Mouse (Mus musculus) olfactory bulb, adult 2 months (tissue): Measurements from ENCODE around the gene Fam53b. TPM values are rescaled to one million over a fixed set of nuclear protein-coding genes. Genes with fewer than 3 reads are reported as not detected.
"Not testable (repeated sequence)": the region's sequence is repeated elsewhere in the genome, so short reads cannot be mapped to it uniquely, and the experiment has no call there.

Source experiments
- H3K27ac ChIP-seq: fragments of 200-500 bp; 2 replicates; pipeline ENCODE4 v1.5.1; 2012; ENCODE audit warnings: low read depth, low read length; ENCODE audit not compliant: insufficient read depth
- H3K4me1 ChIP-seq: fragments of 200-500 bp; 2 replicates; pipeline ENCODE4 v1.6.1; 2012; ENCODE audit warnings: low read length; ENCODE audit not compliant: control insufficient read depth, insufficient read depth
- H3K4me3 ChIP-seq: fragments of 200-500 bp; 2 replicates; pipeline ENCODE4 v1.5.1; 2012; ENCODE audit warnings: mild to moderate bottlenecking, low read depth, low read length, moderate library complexity; ENCODE audit not compliant: insufficient read depth
- CTCF ChIP-seq: fragments of 200-500 bp; IDR thresholded peaks from 2 replicates; pipeline ENCODE4 v1.5.1; 2012; ENCODE audit warnings: low read depth, mild to moderate bottlenecking, low read length, moderate library complexity; ENCODE audit not compliant: insufficient read depth
- POLR2A ChIP-seq: fragments of 200-500 bp; IDR thresholded peaks from 2 replicates; pipeline ENCODE4 v1.6.1; 2012; ENCODE audit warnings: mild to moderate bottlenecking, low read depth, low read length, moderate library complexity; ENCODE audit not compliant: insufficient read depth
- WGBS: fragments of 180-500 bp; shearing (Covaris S2); methylation state at CpG from one replicate; pipeline ENCODE4 v1.1.7; 2018; 5-methylcytosine and 5-hydroxymethylcytosine counted together
- polyA plus RNA-seq: library from polyadenylated mRNA; stranded (reverse); fragments of >200 nt; gene quantifications from 2 replicates; pipeline ENCODE4 v1.2.4, GENCODE M21; 2012; ENCODE audit warnings: low replicate concordance; ENCODE audit not compliant: missing spikeins, insufficient read depth, insufficient read length

Fam53b gene
- polyA plus RNA-seq, 1 experiment = not detected

GRCm38 (mm10) chr7:132666516-132666915 lies 147.2 kb downstream of the Fam53b start:
- no peak for TF ChIP-seq POLR2A
- no peak for TF ChIP-seq CTCF
- H3K4me3 ChIP-seq = no peak overlapping the region
- 97% methylated on average over 4 of the region's 4 CpGs for WGBS
- H3K4me1 ChIP-seq = no peaks in the 10 kb centered on the region; the same call in 1 of the 2 replicates
- H3K27ac ChIP-seq = no peak overlapping the region

- no peak overlapping the region for H3K27ac ChIP-seq
- TF ChIP-seq CTCF (no peak), POLR2A (no peak)
- WGBS = 76% methylated on average over 8 of the region's 8 CpGs
- no peak overlapping the region for H3K4me3 ChIP-seq
- no peaks in the 10 kb centered on the region; the same call in 1 of the 2 replicates for H3K4me1 ChIP-seq
These were observed 147.9 kb downstream of the Fam53b start for GRCm38 (mm10) chr7:132665664-132666382.

GRCm38 (mm10) chr7:132664815-132665214 lies 148.9 kb downstream of the Fam53b start:
- WGBS = 96% methylated on average over 6 of the region's 6 CpGs
- Histone ChIP-seq H3K4me1 (peaks cover 6% of the 10 kb centered on the region), H3K4me3 (no peak overlapping the region), H3K27ac (no peak overlapping the region)
- TF ChIP-seq POLR2A (no peak), CTCF (no peak)

- H3K4me3 ChIP-seq, H3K27ac ChIP-seq: not testable (repeated sequence)
- 89% methylated on average over 6 of the region's 6 CpGs for WGBS
- H3K4me1 ChIP-seq = peaks cover 20% of the 10 kb centered on the region
These were observed 150.9 kb downstream of the Fam53b start for GRCm38 (mm10) chr7:132662831-132663230.

Other genes starting within 250 kb of the Fam53b start
- gene Oat, start 237.5 kb downstream of the Fam53b start, polyA plus RNA-seq = 142 TPM in 1 of 2 replicates, not detected in the other
- gene Nkx1-2, start 214.2 kb downstream of the Fam53b start, polyA plus RNA-seq = not detected in 2 replicates
- gene Lhpp, start 203.2 kb downstream of the Fam53b start, polyA plus RNA-seq = not detected in 2 replicates
- not detected in 2 replicates for gene Eef1akmt2, start 38.8 kb upstream of the Fam53b start, polyA plus RNA-seq
- not detected in 2 replicates for gene Abraxas2, start 45.3 kb upstream of the Fam53b start, polyA plus RNA-seq
- not detected in 2 replicates for gene Zranb1, start 117.3 kb upstream of the Fam53b start, polyA plus RNA-seq